Mouse (Mus musculus) limb, embryonic 12.5 days (tissue): ENCODE results near the gene Foxb2. TPM values are rescaled to one million over a fixed set of nuclear protein-coding genes. Genes with fewer than 3 reads are reported as not detected.

Experiments
- polyA plus RNA-seq: library from polyadenylated mRNA; unstranded; fragments of >200 nt; fragmentation: Nextera tagmentation; extraction: Ambion mirVana; gene quantifications from 2 replicates; pipeline ENCODE4 v1.2.1, GENCODE M21; 2016

Gene Foxb2
- polyA plus RNA-seq, 1 experiment from 2014 or later = not detected

Other genes starting within 250 kb of the Foxb2 start
- gene Vps13a, start 92.9 kb downstream of the Foxb2 start, polyA plus RNA-seq = 6.8 and 7.9 TPM in 2 replicates
- 0.60 and 0.80 TPM in 2 replicates for gene Prune2, start 82.3 kb upstream of the Foxb2 start, polyA plus RNA-seq